Mouse (Mus musculus): ENCODE results near the gene Rapgef4.

DNA sequence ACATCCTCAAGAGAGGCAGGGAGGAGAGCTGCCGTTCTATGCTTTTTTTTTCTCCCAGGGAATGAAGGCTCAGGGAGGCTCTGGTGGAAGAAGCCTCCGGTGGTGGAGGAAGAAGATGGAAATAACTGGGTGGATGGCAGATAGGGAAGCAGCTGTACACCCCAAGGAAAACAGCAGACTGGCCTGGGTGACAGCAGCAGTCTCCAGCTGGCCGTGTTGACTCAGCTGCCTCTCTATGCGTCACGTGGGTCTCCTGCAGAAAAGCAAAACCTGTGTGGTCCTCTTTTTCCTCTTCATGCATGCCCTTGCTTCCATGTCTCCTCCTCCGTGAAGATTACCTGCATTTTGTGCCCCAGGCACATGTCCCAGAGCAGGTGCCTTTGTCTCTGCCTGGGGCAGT is 7.5 kb downstream of the Rapgef4 start:
- TF ChIP-seq CTCF (IDR thresholded peaks at IDR 0.05; ENCODE audit: borderline replicate concordance, insufficient read depth, low read depth, low read length) (no peak), POLR2A (IDR thresholded peaks at IDR 0.05; ENCODE audit: borderline replicate concordance, insufficient read depth, low read length) (no peak)
